ENCODE assay signal across 35 mouse cellular contexts in genomic region chr2:155057361-155057760, GRCm38 (mm10). TPM values are rescaled to one million over a fixed set of nuclear protein-coding genes. Genes with fewer than 3 reads are reported as not detected.
"Had no signal": no experiment of that assay in that cellular context is flagged by ENCODE, and none has a peak within 500 bp of the region (broad histone marks: within the 10 kb centered on the region; RNA-seq: fewer than 3 reads in every experiment).

No protein-coding gene starts in this region.

- H3K9ac ChIP-seq: heart, embryonic 12.5 days; heart, embryonic 13.5 days; heart, embryonic 15.5 days; hindbrain, embryonic 12.5 days; hindbrain, embryonic 13.5 days; hindbrain, embryonic 14.5 days; hindbrain, embryonic 15.5 days; kidney, embryonic 15.5 days had no signal

- H3K27me3 ChIP-seq: heart, embryonic 12.5 days; heart, embryonic 13.5 days; heart, embryonic 15.5 days; hindbrain, embryonic 12.5 days; hindbrain, embryonic 13.5 days; hindbrain, embryonic 15.5 days; kidney, embryonic 15.5 days had no signal

- DNase-seq: heart, adult 18-20 months; heart, adult 2 months; heart, postnatal 10 days; heart, postnatal 14 days; heart, postnatal 36 days; heart, postnatal 4 days; kidney, adult 11 months; kidney, adult 18-20 months; kidney, adult 2 months; kidney, adult 8-10 months; kidney, adult 9 months; kidney, postnatal 10 days; kidney, postnatal 14 days; kidney, postnatal 25 days; kidney, postnatal 36 days; kidney, postnatal 4 days; layer of hippocampus, adult 9-11 months; layer of hippocampus, postnatal 36 days had no signal

- H3K4me3 ChIP-seq: heart, adult 2 months; heart, embryonic 10.5 days; heart, embryonic 12.5 days; heart, embryonic 13.5 days; heart, embryonic 15.5 days; hindbrain, embryonic 10.5 days; hindbrain, embryonic 12.5 days; hindbrain, embryonic 13.5 days; hindbrain, embryonic 15.5 days; kidney, embryonic 15.5 days; layer of hippocampus, adult 2 months had no signal

- H3K4me2 ChIP-seq: heart, embryonic 11.5 days; heart, embryonic 12.5 days; heart, embryonic 13.5 days; heart, embryonic 15.5 days; hindbrain, embryonic 12.5 days; hindbrain, embryonic 13.5 days; hindbrain, embryonic 14.5 days; hindbrain, embryonic 15.5 days; kidney, embryonic 15.5 days had no signal

- H3K4me1 ChIP-seq: heart, embryonic 12.5 days; heart, embryonic 13.5 days; heart, embryonic 15.5 days; hindbrain, embryonic 10.5 days; hindbrain, embryonic 12.5 days; hindbrain, embryonic 13.5 days; hindbrain, embryonic 15.5 days; kidney, embryonic 15.5 days had no signal

- H3K27ac ChIP-seq: heart, adult 2 months; heart, embryonic 10.5 days; heart, embryonic 13.5 days; heart, embryonic 15.5 days; hindbrain, embryonic 10.5 days; hindbrain, embryonic 12.5 days; hindbrain, embryonic 13.5 days; hindbrain, embryonic 14.5 days; hindbrain, embryonic 15.5 days; hindbrain, postnatal 0 days; kidney, embryonic 15.5 days; kidney, postnatal 0 days; layer of hippocampus, adult 2 months had no signal

- ATAC-seq: hindbrain, embryonic 16.5 days; hindbrain, postnatal 0 days; inflammation-experienced regulatory T-cells, adult 6 months had no signal

- H3K9me3 ChIP-seq: heart, embryonic 10.5 days; heart, embryonic 12.5 days; heart, embryonic 13.5 days; heart, embryonic 15.5 days; hindbrain, embryonic 10.5 days; hindbrain, embryonic 12.5 days; hindbrain, embryonic 13.5 days; hindbrain, embryonic 15.5 days; kidney, embryonic 15.5 days had no signal

RNA-seq across cellular contexts. Expression of gene Gm14226, which starts 39.3 kb away (rescaled TPM):
- total RNA-seq: hematopoietic stem cell, adult 5-6 weeks had no signal
- polyA plus RNA-seq: hindbrain, embryonic 14.5 days had no signal
